Mouse (Mus musculus) testis, adult 2 months (tissue): Measurements from ENCODE around the gene St3gal3.

ENCODE experiments used
- CTCF ChIP-seq: fragments of 200-500 bp; IDR thresholded peaks from 2 replicates; pipeline ENCODE4 v1.5.1; 2012; ENCODE audit warnings: low read depth, mild to moderate bottlenecking, inconsistent platforms, low read length, moderate library complexity; ENCODE audit not compliant: control insufficient read depth, insufficient read depth, insufficient replicate concordance
- POLR2A ChIP-seq: fragments of 200-500 bp; IDR thresholded peaks from 2 replicates; pipeline ENCODE4 v1.6.1; 2012; ENCODE audit warnings: low read depth, mild to moderate bottlenecking, inconsistent platforms, low read length, moderate library complexity; ENCODE audit not compliant: control insufficient read depth

GRCm38 (mm10) chr4:117912685-117913273 is 221.9 kb downstream of the St3gal3 start:
- TF ChIP-seq CTCF (no peak), POLR2A (no peak)
